Mouse (Mus musculus) heart, embryonic 16.5 days (tissue): ENCODE measurements at regions not wholly inside any gene's neighbourhood (a gene's known extent, or its start where the extent isn't known, plus 50 kb on each side); places are given as distances from the start of the nearest gene placed in this dataset.
A peak's percentile ranks its signal among the peaks of the same experiment; 100 is the strongest.

ENCODE experiments used
- ATAC-seq: fragments of 200-750 bp; cut with Nextera tagmentation; replicated peaks from 2 replicates; pipeline ENCODE4 v1.8.0; 2017; ENCODE audit warnings: moderate number of reproducible peaks; ENCODE audit not compliant: insufficient read depth, low FRiP score; ENCODE audit errors: extremely low read depth
- H3K27ac ChIP-seq: fragments of 300-500 bp; sonication (generic); 2 replicates; pipeline ENCODE4 v1.5.1; 2014; ENCODE audit warnings: mild to moderate bottlenecking, low read length, control low read depth, moderate library complexity
- H3K27me3 ChIP-seq: fragments of 300-500 bp; sonication (generic); 2 replicates; pipeline ENCODE4 v1.6.1; 2014; ENCODE audit warnings: low read length, mixed read lengths; ENCODE audit not compliant: control insufficient read depth, insufficient read depth
- H3K36me3 ChIP-seq: fragments of 300-500 bp; sonication (generic); 2 replicates; pipeline ENCODE4 v1.6.1; 2014; ENCODE audit not compliant: control insufficient read depth, insufficient read depth
- H3K4me1 ChIP-seq: fragments of 300-500 bp; sonication (generic); 2 replicates; pipeline ENCODE4 v1.6.1; 2014; ENCODE audit warnings: low read length, mixed read lengths; ENCODE audit not compliant: control insufficient read depth, insufficient read depth
- H3K4me2 ChIP-seq: fragments of 300-500 bp; sonication (generic); 2 replicates; pipeline ENCODE4 v1.6.1; 2014; ENCODE audit warnings: low read depth, mild to moderate bottlenecking, control low read depth, low read length
- H3K4me3 ChIP-seq: fragments of 300-500 bp; sonication (generic); 2 replicates; pipeline ENCODE4 v1.5.1; 2014; ENCODE audit warnings: mild to moderate bottlenecking, control low read depth, low read length
- H3K9ac ChIP-seq: fragments of 300-500 bp; sonication (generic); 2 replicates; pipeline ENCODE4 v1.6.1; 2014; ENCODE audit warnings: low read length, control low read depth
- H3K9me3 ChIP-seq: fragments of 300-500 bp; sonication (generic); replicated peaks from 2 replicates; pipeline ENCODE4 v1.6.1; 2016; ENCODE audit warnings: low read length; ENCODE audit not compliant: control insufficient read depth
- WGBS: fragments of 180-500 bp; shearing (Covaris S2); extraction: QIAGEN DNeasy Blood & Tissue Kit; methylation state at CpG from one replicate; pipeline ENCODE4 v1.1.7; 2014; 5-methylcytosine and 5-hydroxymethylcytosine counted together

GRCm38 (mm10) chr10:100685748-100686147, 95.5 kb downstream of the 1700017N19Rik start:
- 67% methylated on average over 3 of the region's 3 CpGs for WGBS
- Histone ChIP-seq H3K4me3 (no peak overlapping the region), H3K27ac (no peak overlapping the region), H3K9me3 (no peaks in the 10 kb centered on the region), H3K27me3 (no peaks in the 10 kb centered on the region), H3K9ac (no peak overlapping the region), H3K36me3 (no peaks in the 10 kb centered on the region), H3K4me1 (no peaks in the 10 kb centered on the region), H3K4me2 (no peak overlapping the region)
- no peak for ATAC-seq

GRCm38 (mm10) chr10:100695944-100696343, 105.7 kb downstream of the 1700017N19Rik start:
- Histone ChIP-seq H3K4me2 (no peak overlapping the region), H3K9ac (no peak overlapping the region), H3K4me1 (no peaks in the 10 kb centered on the region), H3K27me3 (no peaks in the 10 kb centered on the region), H3K27ac (no peak overlapping the region), H3K4me3 (no peak overlapping the region), H3K9me3 (no peaks in the 10 kb centered on the region), H3K36me3 (no peaks in the 10 kb centered on the region)
- ATAC-seq = no peak
- 66% methylated on average over 2 of the region's 2 CpGs for WGBS

GRCm38 (mm10) chr10:100699206-100699605, 108.9 kb downstream of the 1700017N19Rik start:
- WGBS = 78% methylated on average over 4 of the region's 4 CpGs
- no peaks in the 10 kb centered on the region for H3K36me3 ChIP-seq
- H3K27me3 ChIP-seq = no peaks in the 10 kb centered on the region
- H3K9me3 ChIP-seq = no peaks in the 10 kb centered on the region
- H3K4me3 ChIP-seq = no peak overlapping the region
- no peak overlapping the region for H3K4me2 ChIP-seq
- ATAC-seq = no peak
- no peak overlapping the region for H3K9ac ChIP-seq
- no peak overlapping the region for H3K27ac ChIP-seq
- no peaks in the 10 kb centered on the region for H3K4me1 ChIP-seq

- Histone ChIP-seq H3K4me3 (no peak overlapping the region), H3K4me1 (no peaks in the 10 kb centered on the region), H3K27ac (no peak overlapping the region), H3K36me3 (no peaks in the 10 kb centered on the region), H3K9me3 (no peaks in the 10 kb centered on the region), H3K4me2 (no peak overlapping the region), H3K27me3 (no peaks in the 10 kb centered on the region), H3K9ac (no peak overlapping the region)
- 76% methylated on average over 10 of the region's 10 CpGs for WGBS
- ATAC-seq = no peak
These were observed 110.3 kb downstream of the 1700017N19Rik start for GRCm38 (mm10) chr10:100700281-100701205.

GRCm38 (mm10) chr10:100701938-100702337, 111.7 kb downstream of the 1700017N19Rik start:
- Histone ChIP-seq H3K4me1 (no peaks in the 10 kb centered on the region), H3K27me3 (no peaks in the 10 kb centered on the region), H3K4me3 (no peak overlapping the region), H3K36me3 (no peaks in the 10 kb centered on the region), H3K27ac (no peak overlapping the region), H3K9me3 (no peaks in the 10 kb centered on the region), H3K9ac (no peak overlapping the region), H3K4me2 (no peak overlapping the region)
- no peak for ATAC-seq
- 64% methylated on average over 6 of the region's 6 CpGs for WGBS

- H3K9me3 ChIP-seq = no peaks in the 10 kb centered on the region
- no peak overlapping the region for H3K9ac ChIP-seq
- H3K27me3 ChIP-seq = no peaks in the 10 kb centered on the region
- H3K4me3 ChIP-seq = no peak overlapping the region
- H3K4me1 ChIP-seq = no peaks in the 10 kb centered on the region
- no peak for ATAC-seq
- no peak overlapping the region for H3K27ac ChIP-seq
- no peaks in the 10 kb centered on the region for H3K36me3 ChIP-seq
- WGBS = 77% methylated on average over 7 of the region's 7 CpGs
- no peak overlapping the region for H3K4me2 ChIP-seq
These were observed 125.9 kb downstream of the 1700017N19Rik start for GRCm38 (mm10) chr10:100716084-100716667.

- Histone ChIP-seq H3K4me3 (no peak overlapping the region), H3K36me3 (no peaks in the 10 kb centered on the region), H3K9ac (no peak overlapping the region), H3K4me2 (no peak overlapping the region), H3K27me3 (no peaks in the 10 kb centered on the region), H3K9me3 (no peaks in the 10 kb centered on the region), H3K27ac (no peak overlapping the region), H3K4me1 (no peaks in the 10 kb centered on the region)
- 34% methylated on average over 3 of the region's 3 CpGs for WGBS
- no peak for ATAC-seq
These were observed 128.3 kb downstream of the 1700017N19Rik start for GRCm38 (mm10) chr10:100718574-100718973.

GRCm38 (mm10) chr10:100741269-100741668, 151.0 kb downstream of the 1700017N19Rik start:
- Histone ChIP-seq H3K4me1 (no peaks in the 10 kb centered on the region), H3K27ac (no peak overlapping the region), H3K9me3 (no peaks in the 10 kb centered on the region), H3K4me2 (peak overlapping the region; percentile 26; the same call in 1 of the 2 replicates), H3K36me3 (no peaks in the 10 kb centered on the region), H3K9ac (no peak overlapping the region), H3K27me3 (no peaks in the 10 kb centered on the region), H3K4me3 (no peak overlapping the region)
- no peak for ATAC-seq
- 46% methylated on average over 8 of the region's 8 CpGs for WGBS

- Histone ChIP-seq H3K9ac (no peak overlapping the region), H3K27me3 (no peaks in the 10 kb centered on the region), H3K27ac (no peak overlapping the region), H3K4me2 (peak overlapping the region; percentile 38; the same call in 1 of the 2 replicates), H3K9me3 (no peaks in the 10 kb centered on the region), H3K4me3 (no peak overlapping the region), H3K36me3 (no peaks in the 10 kb centered on the region), H3K4me1 (no peaks in the 10 kb centered on the region)
- 13% methylated on average over 7 of the region's 7 CpGs for WGBS
- no peak for ATAC-seq
These were observed 151.8 kb downstream of the 1700017N19Rik start for GRCm38 (mm10) chr10:100742065-100742464.
